Mouse (Mus musculus) G1E (cell line): ENCODE results near the gene Rsbn1l.

Source experiments
- CTCF ChIP-seq: IDR thresholded peaks from 2 replicates; pipeline ENCODE4 v1.5.1; 2012; ENCODE audit warnings: low read depth, low read length, inconsistent platforms, mixed read lengths
- TAL1 ChIP-seq: conservative IDR thresholded peaks from 2 replicates; pipeline ENCODE4 v1.6.1; 2012; ENCODE audit warnings: low read depth, low read length, inconsistent platforms, mixed read lengths

GRCm38 (mm10) chr5:20930430-20930829, 25.8 kb downstream of the Rsbn1l start:
- no peak for TF ChIP-seq CTCF
- TF ChIP-seq TAL1: no peak
